Mouse (Mus musculus): ENCODE data around the gene Meaf6.

The Meaf6 gene

DNA sequence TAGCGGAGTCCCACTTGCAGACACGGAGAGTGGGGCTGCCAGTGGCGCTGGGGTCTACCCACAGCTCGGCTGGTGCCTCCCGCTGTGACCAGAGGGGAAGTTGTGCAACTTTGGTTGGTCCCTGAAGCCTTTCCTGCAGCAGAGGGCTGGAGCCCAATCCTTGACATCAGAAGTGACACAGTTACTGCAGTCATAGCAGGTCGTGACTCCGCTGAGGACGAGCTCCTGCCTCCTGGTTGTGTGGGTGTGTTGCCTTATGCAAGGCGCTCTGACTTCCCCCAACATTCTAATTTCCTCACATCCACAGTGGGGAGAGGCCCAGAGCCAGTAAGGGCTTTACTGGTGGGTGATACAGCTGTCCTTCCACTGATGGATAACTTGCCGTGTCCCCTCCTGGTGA, 60.3 kb downstream of the Meaf6 start:
- DNase-seq: no peak

DNA sequence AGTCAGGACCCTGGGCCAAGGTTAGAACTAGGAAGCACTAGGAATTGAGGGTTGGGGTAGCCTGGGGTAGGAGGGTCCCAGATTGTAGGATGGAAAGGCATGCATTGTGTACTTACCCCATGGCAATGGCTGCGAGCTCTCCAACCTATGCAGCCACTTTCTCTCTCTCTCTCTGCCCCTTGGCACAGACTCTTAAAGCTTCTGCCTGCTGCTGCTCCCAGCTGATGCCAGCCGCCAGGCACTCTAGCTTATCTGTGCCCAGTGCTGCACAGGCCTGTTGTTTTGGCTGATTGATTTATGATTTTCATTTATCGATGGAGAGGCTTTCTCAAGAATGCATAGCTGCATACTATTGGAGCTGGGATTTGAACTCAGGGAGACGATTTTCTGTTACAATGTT, 63.0 kb downstream of the Meaf6 start:
- no peak for DNase-seq

GRCm38 (mm10) chr4:125149460-125149859, 64.5 kb downstream of the Meaf6 start:
- DNase-seq: no peak

- DNase-seq: no peak
These were observed 67.5 kb downstream of the Meaf6 start for GRCm38 (mm10) chr4:125152469-125152868.

DNA sequence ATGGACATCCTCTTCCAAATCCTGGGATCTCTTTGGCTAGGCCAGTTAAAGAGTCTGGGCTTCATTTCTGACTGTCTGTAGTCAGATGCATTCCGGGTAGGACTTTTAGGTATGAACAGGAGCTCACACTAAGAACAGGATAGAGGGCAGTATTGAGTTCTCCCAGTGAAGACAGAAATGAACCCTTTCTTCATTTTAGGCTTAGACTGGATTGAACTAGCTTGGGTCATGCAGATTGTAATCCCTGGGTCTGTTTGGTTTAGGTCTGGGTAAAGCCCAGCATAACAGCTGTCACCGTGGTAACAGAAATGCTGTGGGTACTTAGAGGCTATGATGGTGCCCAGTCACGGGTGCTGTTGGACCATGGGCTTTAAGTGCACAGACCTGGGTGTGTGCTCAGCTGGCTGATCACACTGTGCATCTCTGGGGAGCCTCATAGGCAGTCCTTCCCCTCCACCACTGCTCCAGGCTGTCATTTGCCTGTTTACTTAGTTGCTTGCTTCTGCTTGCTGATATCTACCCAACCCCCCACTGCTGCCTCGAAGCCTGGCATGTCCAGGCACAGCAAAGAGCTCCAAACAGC, 68.8 kb downstream of the Meaf6 start:
- DNase-seq: no peak

GRCm38 (mm10) chr4:125155646-125156045, 70.7 kb downstream of the Meaf6 start:
- no peak for DNase-seq

GRCm38 (mm10) chr4:125157322-125157721, 72.4 kb downstream of the Meaf6 start:
- no peak for DNase-seq

DNA sequence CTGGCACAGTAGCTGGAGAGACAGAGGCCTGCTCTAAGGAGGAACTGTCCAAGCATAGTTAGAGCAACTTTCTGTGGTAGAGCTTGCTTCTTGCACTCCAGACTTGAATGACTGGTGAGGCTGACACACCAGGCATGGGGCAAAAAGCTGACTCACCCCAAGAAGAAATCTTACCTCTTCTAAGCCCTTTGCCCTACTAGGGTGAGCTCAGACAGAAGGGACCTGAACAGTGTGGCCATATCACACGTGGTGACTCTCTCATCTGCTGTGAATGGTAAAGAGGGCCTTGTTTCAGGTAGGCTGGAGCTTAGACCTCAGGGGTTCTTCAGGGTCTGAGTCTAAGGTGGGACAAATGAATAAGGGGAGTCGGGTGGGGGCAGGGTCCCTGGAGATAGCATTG, 73.1 kb downstream of the Meaf6 start:
- DNase-seq: no peak

- no peak for DNase-seq
These were observed 73.8 kb downstream of the Meaf6 start for GRCm38 (mm10) chr4:125158581-125159317.

DNA sequence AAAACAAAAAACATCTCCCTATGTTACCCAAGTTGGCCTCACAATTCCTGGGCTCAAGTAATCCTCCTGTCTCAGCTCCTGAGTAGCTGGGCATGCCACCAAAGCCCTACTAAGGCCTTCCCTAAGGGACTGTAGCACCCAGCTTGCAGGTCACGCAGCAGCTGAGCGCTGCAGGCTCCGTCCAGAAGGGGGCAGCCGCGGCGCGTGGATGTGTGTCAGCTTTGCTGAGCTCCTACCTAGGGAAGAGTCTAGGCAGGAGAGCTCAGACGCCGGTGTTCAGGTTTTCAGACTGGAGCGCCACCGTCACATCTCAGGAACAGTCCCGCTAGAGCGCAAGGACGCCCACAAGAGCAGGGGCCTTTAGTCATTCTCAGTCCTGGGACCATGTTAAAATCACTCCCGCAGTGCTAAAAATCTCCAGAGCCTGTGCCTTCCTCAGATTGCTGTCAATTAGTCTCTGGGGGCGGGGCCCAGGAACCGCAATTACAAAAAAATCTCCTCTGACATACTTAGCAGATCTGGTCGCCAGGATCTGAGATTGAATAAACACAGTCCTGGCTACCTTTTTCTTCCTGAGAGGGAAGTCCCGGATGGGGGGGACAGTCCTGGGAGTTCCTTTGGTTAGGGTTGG, 75.5 kb downstream of the Meaf6 start:
- peak; percentile 72 to 88 for DNase-seq

GRCm38 (mm10) chr4:125160951-125161331, 76.0 kb downstream of the Meaf6 start:
- DNase-seq: no peak

- DNase-seq: no peak
These were observed 76.5 kb downstream of the Meaf6 start for GRCm38 (mm10) chr4:125161392-125161791.

GRCm38 (mm10) chr4:125162701-125163100, 77.8 kb downstream of the Meaf6 start:
- no peak for DNase-seq
